Mouse (Mus musculus) MEL (cell line): Measurements from ENCODE around the gene Ripor2.

Source experiments
- CHD1 ChIP-seq: IDR thresholded peaks from 2 replicates; pipeline ENCODE4 v1.6.1; 2012; ENCODE audit warnings: low read depth, mild to moderate bottlenecking, inconsistent platforms, low read length, improper control_type of control experiment
- CTCF ChIP-seq, 3 experiments: IDR thresholded peaks in 2 of 3; conservative IDR thresholded peaks in 1 of 3; 2 replicates each; pipeline ENCODE4 v1.5.1; 2011 to 2012; ENCODE audit warnings: low read length in 3 of 3, low read depth in 2 of 3, mild to moderate bottlenecking in 2 of 3, improper control_type of control experiment in 1 of 3, inconsistent platforms in 1 of 3, mixed read lengths in 1 of 3, moderate library complexity in 1 of 3; ENCODE audit not compliant: control insufficient read depth in 1 of 3, insufficient read depth in 1 of 3, poor library complexity in 1 of 3, severe bottlenecking in 1 of 3
- E2F4 ChIP-seq: IDR thresholded peaks from 2 replicates; pipeline ENCODE4 v1.6.1; 2011; ENCODE audit warnings: low read depth, low read length, improper control_type of control experiment, borderline replicate concordance
- ELF1 ChIP-seq: IDR thresholded peaks from 2 replicates; pipeline ENCODE4 v1.6.1; 2014; ENCODE audit warnings: low read depth, mild to moderate bottlenecking, inconsistent platforms, low read length, improper control_type of control experiment, moderate library complexity
- EP300 ChIP-seq, 2 experiments: IDR thresholded peaks; 2 replicates each; pipeline ENCODE4 v1.6.1; 2011; ENCODE audit warnings: improper control_type of control experiment in 2 of 2, low read length in 2 of 2, low read depth in 1 of 2, mild to moderate bottlenecking in 1 of 2
- GABPA ChIP-seq: IDR thresholded peaks from 2 replicates; pipeline ENCODE4 v1.6.1; 2012; ENCODE audit warnings: low read depth, mild to moderate bottlenecking, inconsistent platforms, low read length, improper control_type of control experiment, moderate library complexity
- GATA1 ChIP-seq: IDR thresholded peaks from 2 replicates; pipeline ENCODE4 v1.6.1; 2011; ENCODE audit warnings: low read depth, low read length, improper control_type of control experiment
- POLR2A ChIP-seq, 2 experiments: IDR thresholded peaks; 2 replicates each; pipeline ENCODE4 v1.6.1; 2011 to 2012; ENCODE audit warnings: low read length in 2 of 2, mild to moderate bottlenecking in 2 of 2, control low read depth in 1 of 2, improper control_type of control experiment in 1 of 2, low read depth in 1 of 2, moderate library complexity in 1 of 2; ENCODE audit not compliant: control insufficient read depth in 1 of 2, insufficient read depth in 1 of 2, poor library complexity in 1 of 2
- TBP ChIP-seq: IDR thresholded peaks from 2 replicates; pipeline ENCODE4 v1.8.0; 2011; ENCODE audit warnings: low read depth, low read length, improper control_type of control experiment
- TCF12 ChIP-seq: IDR thresholded peaks from 2 replicates; pipeline ENCODE4 v1.6.1; 2014; ENCODE audit warnings: low read depth, mild to moderate bottlenecking, inconsistent platforms, low read length, improper control_type of control experiment, moderate library complexity
- USF1 ChIP-seq: IDR thresholded peaks from 2 replicates; pipeline ENCODE4 v1.6.1; 2014; ENCODE audit warnings: low read depth, mild to moderate bottlenecking, inconsistent platforms, low read length, improper control_type of control experiment, moderate library complexity
- USF2 ChIP-seq, 2 experiments: IDR thresholded peaks; 2 replicates each; pipeline ENCODE4 v1.6.1; 2011 to 2012; ENCODE audit warnings: improper control_type of control experiment in 2 of 2, low read length in 2 of 2, borderline replicate concordance in 1 of 2, inconsistent platforms in 1 of 2, low read depth in 1 of 2, mild to moderate bottlenecking in 1 of 2; ENCODE audit not compliant: insufficient read depth in 1 of 2

GRCm38 (mm10) chr13:24604761-24605591 lies 23.0 kb downstream of the Ripor2 start:
- TF ChIP-seq TCF12 (no peak), POLR2A (IDR thresholded peaks at IDR 0.05; ENCODE audit: control insufficient read depth in 1 of 2, insufficient read depth in 1 of 2, low read depth in 1 of 2, low read length in 2 of 2, poor library complexity in 1 of 2) (no peak), ELF1 (no peak), CHD1 (no peak), CTCF (IDR thresholded peaks at IDR 0.05 in 2 of 3, conservative IDR thresholded peaks at IDR 0.05 in 1 of 3; ENCODE audit: control insufficient read depth in 1 of 3, insufficient read depth in 1 of 3, low read depth in 2 of 3, low read length in 3 of 3, poor library complexity in 1 of 3, severe bottlenecking in 1 of 3) (no peak), TBP (no peak), GATA1 (no peak), E2F4 (no peak), USF2 (IDR thresholded peaks at IDR 0.05; ENCODE audit: borderline replicate concordance in 1 of 2, insufficient read depth in 1 of 2, low read depth in 1 of 2, low read length in 2 of 2) (no peak), EP300 (IDR thresholded peaks at IDR 0.05; ENCODE audit: low read depth in 1 of 2, low read length in 2 of 2) (no peak), GABPA (no peak), USF1 (no peak)
